Mouse (Mus musculus): ENCODE measurements around the gene Eif5a.

GRCm38 (mm10) chr11:69910781-69911560 is 10.8 kb downstream of the Eif5a start:
- no peak for TF ChIP-seq CTCF (IDR thresholded peaks at IDR 0.05; ENCODE audit: borderline replicate concordance, control insufficient read depth, extremely low read depth, insufficient read depth, low read length, poor library complexity)
- no peak for TF ChIP-seq POLR2A (IDR thresholded peaks at IDR 0.05; ENCODE audit: control insufficient read depth, extremely low read depth, insufficient read depth, low read length, poor library complexity)
